Mouse (Mus musculus) neural tube, postnatal 0 days (tissue): ENCODE measurements around the gene Rmdn3. TPM values are rescaled to one million over a fixed set of nuclear protein-coding genes. Genes with fewer than 3 reads are reported as not detected.

Experiments
- polyA plus RNA-seq: library from polyadenylated mRNA; unstranded; fragments of >200 nt; fragmentation: Nextera tagmentation; extraction: Ambion mirVana; gene quantifications from 2 replicates; pipeline ENCODE4 v1.2.1, GENCODE M21; 2015

Rmdn3 gene
- 37.5 and 40.3 TPM in 2 replicates for polyA plus RNA-seq

DNA sequence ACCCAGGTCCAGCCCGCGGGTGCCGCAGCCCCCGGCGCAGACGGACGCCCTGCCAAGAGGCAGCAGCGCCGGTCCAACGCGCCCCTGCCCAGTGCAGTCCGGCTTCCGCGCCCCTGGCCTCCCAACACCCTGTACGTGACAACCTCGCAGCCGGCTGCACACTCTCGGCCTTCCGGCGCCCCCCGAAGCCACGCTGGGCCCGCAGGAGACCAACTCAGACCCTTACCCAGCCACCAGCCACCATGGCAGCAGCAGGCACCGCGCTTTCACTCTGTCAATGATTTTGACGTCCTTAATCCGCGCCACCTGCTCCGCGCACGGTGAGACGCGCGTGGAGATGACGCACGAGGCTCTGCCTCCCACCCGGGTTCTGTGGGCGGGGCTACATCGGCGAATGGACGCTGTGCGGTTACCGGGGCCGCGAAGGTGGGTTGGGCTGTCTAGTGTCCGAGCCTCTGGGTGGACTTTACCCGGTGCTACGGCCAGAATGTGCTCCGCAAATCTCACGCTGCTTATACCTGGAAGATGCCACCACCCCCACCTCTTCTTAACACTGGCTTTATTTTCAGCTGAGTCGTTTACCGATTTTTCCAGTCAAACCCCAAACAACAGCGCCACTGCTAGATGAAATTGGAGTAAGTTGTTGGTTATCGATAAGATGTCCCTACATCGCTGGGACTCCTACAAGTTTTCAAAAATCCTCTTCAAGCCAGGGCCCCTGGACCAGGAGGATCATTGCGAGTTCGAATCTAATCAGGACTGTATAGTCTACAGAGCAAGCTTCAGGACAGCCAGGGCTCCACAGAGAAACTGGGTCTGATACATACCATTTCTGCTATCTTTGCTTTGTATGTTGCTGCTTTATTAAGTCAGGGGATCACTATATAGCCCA, at the start of gene Rmdn3:
Gene Rmdn3 (minus strand): TSS at position 354 of the 892 bp plus-strand sequence.

DNA sequence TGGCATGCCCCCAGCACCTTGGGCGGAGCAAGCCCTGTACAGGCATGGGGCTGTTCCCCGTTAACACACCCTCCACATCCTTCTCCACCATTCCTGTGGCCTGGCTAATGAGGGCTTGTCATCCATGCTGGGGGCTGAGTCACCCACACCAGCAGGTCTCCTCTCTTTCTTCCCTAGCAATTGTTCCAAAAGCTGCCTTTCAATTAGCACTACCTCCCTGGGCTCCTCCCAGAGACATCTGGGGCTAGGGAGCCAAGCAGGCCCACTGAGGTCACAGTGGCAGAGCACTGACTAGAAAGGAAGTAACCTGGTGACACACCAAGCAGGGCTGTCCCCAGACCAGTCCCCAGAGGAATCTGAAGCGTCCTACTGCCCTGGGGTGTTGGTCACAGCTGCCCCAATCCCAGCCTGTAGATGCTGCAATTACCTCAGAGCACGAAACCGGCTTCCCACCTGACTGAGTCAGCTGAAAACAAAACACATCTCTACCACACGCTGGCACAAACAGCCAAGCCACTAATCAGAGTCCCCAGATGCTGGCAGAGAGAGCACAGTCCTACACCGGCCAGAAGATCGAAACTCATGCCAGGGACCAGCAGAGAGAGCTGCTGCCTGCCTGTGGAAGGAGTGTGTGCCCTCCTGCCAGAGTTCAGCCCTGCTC, 17.3 kb upstream of the Rmdn3 start, which contains the start of gene Gm14137:
Gene Gm14137 (plus strand): TSS at position 519 of the 661 bp plus-strand sequence.

DNA sequence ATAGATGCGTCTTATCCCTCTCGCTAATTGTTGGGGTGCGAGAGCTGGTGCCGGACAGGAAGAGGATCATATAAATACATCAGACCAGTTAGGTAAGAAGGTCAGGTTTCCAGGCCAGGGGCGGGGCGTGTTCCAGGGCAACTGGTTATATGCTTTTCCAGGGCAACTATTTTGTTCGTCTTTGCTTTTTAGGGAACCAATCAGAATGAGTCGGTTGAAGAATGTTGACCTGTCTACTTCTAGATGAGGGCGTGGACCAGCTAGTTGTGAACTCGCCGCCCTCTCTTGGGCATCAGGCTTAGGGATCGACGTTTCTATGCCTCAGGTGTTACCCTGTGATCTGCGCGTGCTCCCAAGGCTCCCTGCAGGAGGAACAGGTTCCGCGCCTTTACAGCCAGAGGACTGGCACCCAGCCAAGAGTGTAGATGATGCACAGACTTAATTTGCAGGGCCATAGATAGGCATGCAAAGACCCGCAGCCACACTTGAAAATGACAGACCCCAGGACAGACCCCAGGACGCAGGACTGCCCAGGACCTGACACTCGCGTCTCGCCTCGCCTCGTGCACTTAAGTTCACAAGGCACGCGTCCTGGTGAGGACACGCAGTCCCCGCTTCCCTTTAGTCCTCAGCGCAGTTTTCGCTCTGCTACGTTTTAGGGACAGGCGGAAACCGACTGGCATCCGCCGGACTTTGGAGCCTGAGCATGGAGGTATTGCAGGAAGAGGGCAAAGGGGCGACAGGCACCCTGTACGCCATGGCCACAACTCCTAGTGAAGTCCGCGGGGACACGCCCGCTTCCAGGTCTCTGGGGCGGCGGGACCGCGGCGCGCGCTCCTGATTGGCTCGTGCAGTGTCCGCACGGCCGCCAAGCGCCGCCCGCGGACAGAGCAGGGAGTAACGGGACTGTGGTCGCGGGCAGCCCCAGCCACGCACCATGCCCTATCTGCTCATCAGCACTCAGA, 10.3 kb upstream of the Rmdn3 start, which contains the start of gene Gchfr:
Gene Gchfr (plus strand): TSS at position 873 of the 965 bp plus-strand sequence.

DNA sequence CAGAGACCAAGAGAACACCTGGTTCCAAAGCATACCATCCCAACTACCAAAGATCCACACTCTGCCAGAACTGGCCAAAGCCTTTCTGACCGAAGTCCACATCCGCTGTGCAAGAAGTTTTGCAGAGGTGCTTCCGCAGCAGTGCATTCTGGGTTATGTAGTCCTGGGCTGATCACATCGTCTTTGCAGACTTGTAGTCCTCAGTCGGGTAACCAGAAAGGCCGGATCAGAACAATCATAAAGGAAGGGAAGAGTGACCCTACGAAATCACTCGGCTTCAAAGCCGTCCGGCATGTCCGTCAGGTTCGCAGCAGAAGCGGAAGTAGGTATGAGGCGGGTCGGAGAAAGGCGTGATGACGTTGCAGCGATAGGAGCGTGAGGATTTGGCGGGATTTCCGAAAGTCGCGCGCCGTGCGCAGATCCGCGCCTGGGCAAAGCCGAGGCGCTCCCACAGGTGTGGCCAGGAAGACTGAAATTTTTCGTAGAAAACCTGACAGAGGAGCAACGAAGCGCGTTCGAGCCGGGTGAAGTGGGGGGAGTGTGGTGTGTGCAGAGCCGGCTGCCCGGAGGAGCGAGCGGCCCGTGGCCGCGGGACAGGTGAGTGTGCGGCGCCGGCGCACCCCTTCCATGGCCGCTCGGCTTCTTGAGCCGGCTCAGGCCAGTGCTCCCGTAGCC, 44.3 kb downstream of the Rmdn3 start, which contains the start of gene Rad51:
Gene Rad51 (plus strand): TSS at position 356 of the 675 bp plus-strand sequence.

Other genes starting within 250 kb of the Rmdn3 start
- 5.2 and 6.4 TPM in 2 replicates for gene Chst14, start 230.5 kb downstream of the Rmdn3 start, polyA plus RNA-seq
- 46.5 and 49.0 TPM in 2 replicates for gene Ccdc32, start 127.6 kb downstream of the Rmdn3 start, polyA plus RNA-seq
- 3.4 and 4.1 TPM in 2 replicates for gene Rpusd2, start 122.2 kb downstream of the Rmdn3 start, polyA plus RNA-seq
- 3.9 and 4.6 TPM in 2 replicates for gene Knl1, start 109.9 kb downstream of the Rmdn3 start, polyA plus RNA-seq
- 4.9 and 5.0 TPM in 2 replicates for gene Rad51, start 44.2 kb downstream of the Rmdn3 start, polyA plus RNA-seq
- 5.1 and 5.2 TPM in 2 replicates for gene Gchfr, start 10.7 kb upstream of the Rmdn3 start, polyA plus RNA-seq
- gene Gm14137, start 17.5 kb upstream of the Rmdn3 start, polyA plus RNA-seq, result 0.32 and 0.74 TPM in 2 replicates
- gene Zfyve19, start 51.6 kb upstream of the Rmdn3 start, polyA plus RNA-seq, result 50.5 and 60.4 TPM in 2 replicates
- 18.1 and 21.3 TPM in 2 replicates for gene Dnajc17, start 51.8 kb upstream of the Rmdn3 start, polyA plus RNA-seq
- gene Ppp1r14d, start 72.9 kb upstream of the Rmdn3 start, polyA plus RNA-seq, result not detected in 2 replicates
- 0.68 and 0.87 TPM in 2 replicates for gene Spint1, start 80.3 kb upstream of the Rmdn3 start, polyA plus RNA-seq
- gene Rhov, start 114.2 kb upstream of the Rmdn3 start, polyA plus RNA-seq, result 48.6 and 49.2 TPM in 2 replicates
- 17.6 and 19.3 TPM in 2 replicates for gene Vps18, start 131.7 kb upstream of the Rmdn3 start, polyA plus RNA-seq
- gene Dll4, start 168.8 kb upstream of the Rmdn3 start, polyA plus RNA-seq, result 1.8 and 3.0 TPM in 2 replicates
- 15.1 and 16.3 TPM in 2 replicates for gene Chac1, start 194.2 kb upstream of the Rmdn3 start, polyA plus RNA-seq